In genomic region chr2:71655504-71656390, GRCm38 (mm10) we compare ENCODE assay signal across 8 mouse cellular contexts.
DNase-seq lines count a peak whose midpoint lies in the region; ATAC-seq and TF ChIP-seq lines count a peak whose summit lies in the region.

No protein-coding gene starts in this region.

- ATAC-seq in heart, embryonic 12.5 days (ENCODE audit: insufficient number of reproducible peaks, low FRiP score) = peak; percentile 70
- ATAC-seq in embryonic facial prominence, embryonic 11.5 days (replicated peaks; ENCODE audit: insufficient number of reproducible peaks, low FRiP score, low TSS enrichment, low read depth) = peak; percentile 73
- peak; percentile 48 for ATAC-seq in hindbrain, embryonic 14.5 days (ENCODE audit: low FRiP score)

- H3K36me3 ChIP-seq in heart, embryonic 12.5 days = no peaks in the 10 kb centered on the region
- H3K36me3 ChIP-seq in ES-E14 (ENCODE audit: control insufficient read depth, insufficient read depth, low read length, poor library complexity, severe bottlenecking) = no peaks in the 10 kb centered on the region
- no peaks in the 10 kb centered on the region for H3K36me3 ChIP-seq in embryonic facial prominence, embryonic 11.5 days (replicated peaks; ENCODE audit: control insufficient read depth, insufficient read depth, low read depth, low read length)
- no peaks in the 10 kb centered on the region for H3K36me3 ChIP-seq in hindbrain, embryonic 14.5 days (replicated peaks; ENCODE audit: control insufficient read depth, insufficient read depth)
- no peaks in the 10 kb centered on the region for H3K36me3 ChIP-seq in midbrain, embryonic 10.5 days

- no peaks in the 10 kb centered on the region for H3K27me3 ChIP-seq in heart, embryonic 12.5 days (replicated peaks)
- H3K27me3 ChIP-seq in embryonic facial prominence, embryonic 11.5 days (ENCODE audit: control insufficient read depth, insufficient read depth, low read length) = no peaks in the 10 kb centered on the region
- no peaks in the 10 kb centered on the region for H3K27me3 ChIP-seq in hindbrain, embryonic 14.5 days (ENCODE audit: control insufficient read depth, insufficient read depth, low read length)
- H3K27me3 ChIP-seq in midbrain, embryonic 10.5 days (ENCODE audit: low read depth, poor library complexity, severe bottlenecking) = no peaks in the 10 kb centered on the region

- H3K9ac ChIP-seq in heart, embryonic 12.5 days = peak overlapping the region; percentile 70
- peak overlapping the region; percentile 67 for H3K9ac ChIP-seq in ES-E14 (ENCODE audit: insufficient read depth, low read depth, low read length, poor library complexity, severe bottlenecking)
- peak overlapping the region; percentile 58 for H3K9ac ChIP-seq in embryonic facial prominence, embryonic 11.5 days (replicated peaks; ENCODE audit: low read length)
- H3K9ac ChIP-seq in hindbrain, embryonic 14.5 days = peak overlapping the region; percentile 53

- in situ Hi-C loops in ES-E14 (cut with MboI; ENCODE audit: low sequenced_read_pairs in 2 of 2, unreplicated experiment in 2 of 2) = no loop called here

- peak overlapping the region; percentile 84 for H3K4me2 ChIP-seq in heart, embryonic 12.5 days
- H3K4me2 ChIP-seq in embryonic facial prominence, embryonic 11.5 days (ENCODE audit: low read depth, low read length) = peak overlapping the region; percentile 42
- peak overlapping the region; percentile 48 for H3K4me2 ChIP-seq in hindbrain, embryonic 14.5 days (replicated peaks)

- intact Hi-C loops in heart, postnatal 36 days (cut with DNase I) = no loop called here

- peak overlapping the region; percentile 75 for H3K27ac ChIP-seq in heart, embryonic 12.5 days (ENCODE audit: poor library complexity, severe bottlenecking)
- H3K27ac ChIP-seq in ES-E14 (ENCODE audit: insufficient read depth, low read depth, low read length, poor library complexity, severe bottlenecking) = peak overlapping the region; percentile 98
- peak overlapping the region; percentile 57; the same call in 1 of the 2 replicates for H3K27ac ChIP-seq in embryonic facial prominence, embryonic 11.5 days (replicated peaks; ENCODE audit: low read depth, low read length)
- H3K27ac ChIP-seq in hindbrain, embryonic 14.5 days = no peak overlapping the region
- peak overlapping the region; percentile 96 for H3K27ac ChIP-seq in midbrain, embryonic 10.5 days (replicated peaks)

- peaks cover 23% of the 10 kb centered on the region for H3K4me1 ChIP-seq in heart, embryonic 12.5 days (replicated peaks)
- peaks cover 20 to 25% of the 10 kb centered on the region in 2 experiments for H3K4me1 ChIP-seq in ES-E14 (ENCODE audit: control insufficient read depth in 2 of 2, insufficient read depth in 2 of 2, low read length in 2 of 2, poor library complexity in 1 of 2)
- no peaks in the 10 kb centered on the region for H3K4me1 ChIP-seq in embryonic facial prominence, embryonic 11.5 days (ENCODE audit: control insufficient read depth, insufficient read depth, low read length)
- peaks cover 25% of the 10 kb centered on the region for H3K4me1 ChIP-seq in hindbrain, embryonic 14.5 days (replicated peaks; ENCODE audit: control insufficient read depth, insufficient read depth, low read length)
- H3K4me1 ChIP-seq in midbrain, embryonic 10.5 days = peaks cover 54% of the 10 kb centered on the region

- H3K9me3 ChIP-seq in heart, embryonic 12.5 days (replicated peaks) = no peaks in the 10 kb centered on the region
- no peaks in the 10 kb centered on the region for H3K9me3 ChIP-seq in ES-E14 (ENCODE audit: control insufficient read depth, insufficient read depth, low read depth, low read length)
- no peaks in the 10 kb centered on the region for H3K9me3 ChIP-seq in embryonic facial prominence, embryonic 11.5 days (replicated peaks; ENCODE audit: control insufficient read depth, low read length)
- no peaks in the 10 kb centered on the region for H3K9me3 ChIP-seq in hindbrain, embryonic 14.5 days (ENCODE audit: control insufficient read depth, low read length)
- no peaks in the 10 kb centered on the region for H3K9me3 ChIP-seq in midbrain, embryonic 10.5 days (replicated peaks)

- peak overlapping the region; percentile 44 for H3K4me3 ChIP-seq in heart, embryonic 12.5 days
- H3K4me3 ChIP-seq in ES-E14 (ENCODE audit: insufficient read depth in 1 of 2, low read depth in 1 of 2, low read length in 2 of 2, poor library complexity in 1 of 2, severe bottlenecking in 1 of 2) = peak overlapping the region; percentile 43 to 45
- H3K4me3 ChIP-seq in embryonic facial prominence, embryonic 11.5 days (ENCODE audit: low read depth, low read length) = peak overlapping the region; percentile 12; the same call in 1 of the 2 replicates
- peak overlapping the region; percentile 18 for H3K4me3 ChIP-seq in hindbrain, embryonic 14.5 days (replicated peaks; ENCODE audit: low read length)
- peak overlapping the region; percentile 51 for H3K4me3 ChIP-seq in midbrain, embryonic 10.5 days

- no peak for DNase-seq in heart, postnatal 36 days
- peak; percentile 98 for DNase-seq in ES-E14 (ENCODE audit: low read depth, low spot score)
- DNase-seq in embryonic facial prominence, embryonic 11.5 days (ENCODE audit: low spot score) = peak; percentile 80
- peak; percentile 48 for DNase-seq in hindbrain, embryonic 14.5 days (ENCODE audit: low spot score)
- peak; percentile 91 for DNase-seq in midbrain, embryonic 10.5 days (ENCODE audit: low spot score)
- peak; percentile 23 for DNase-seq in thymus, postnatal 36 days
- DNase-seq in urinary bladder, adult 18-20 months (ENCODE audit: low spot score in 2 of 2) = no peak

- WGBS in heart, embryonic 12.5 days = 3% methylated on average over 19 of the region's 19 CpGs
- under 1% methylated on average over 19 of the region's 19 CpGs for WGBS in embryonic facial prominence, embryonic 11.5 days
- WGBS in hindbrain, embryonic 14.5 days = 1% methylated on average over 19 of the region's 19 CpGs
- WGBS in midbrain, embryonic 10.5 days = under 1% methylated on average over 19 of the region's 19 CpGs

TF ChIP-seq in ES-E14, 5 proteins besides CTCF, POLR2A, EP300 and RAD21:
- TF ChIP-seq ZC3H11A (IDR thresholded peaks at IDR 0.05; ENCODE audit: borderline replicate concordance, low read depth, low read length) = no peak; the same call in 1 of the 2 replicates
- TF ChIP-seq HCFC1 (IDR thresholded peaks at IDR 0.05; ENCODE audit: borderline replicate concordance, insufficient read depth, low read length) = 0 out of 2 replicates have a peak, but pooled peaks have one; percentile 32
- no peak for TF ChIP-seq CHD2 (IDR thresholded peaks at IDR 0.05; ENCODE audit: low read depth, low read length)
- TF ChIP-seq MAFK (IDR thresholded peaks at IDR 0.05; ENCODE audit: insufficient read depth, low read depth, low read length) = 0 out of 2 replicates have a peak, but pooled peaks have one; percentile 42

Comparison
In these comparisons a context has a peak if more than half of its experiments do, and no peak if none do; other contexts are left out.
1. DNase-seq: peak in ES-E14 (single experiment), embryonic facial prominence, embryonic 11.5 days (single experiment), hindbrain, embryonic 14.5 days (single experiment), midbrain, embryonic 10.5 days (single experiment) and thymus, postnatal 36 days (2 of 2); none in heart, postnatal 36 days (0 of 2) and urinary bladder, adult 18-20 months (0 of 2).
2. Peak in every context shown above with its lines, with median percentiles within 50 percentile points of each other: ATAC-seq, H3K4me2 ChIP-seq, H3K4me3 ChIP-seq and H3K9ac ChIP-seq.